Mouse (Mus musculus) lung, embryonic 16.5 days (tissue): ENCODE measurements at regions not wholly inside any gene's neighbourhood (a gene's known extent, or its start where the extent isn't known, plus 50 kb on each side); places are given as distances from the start of the nearest gene placed in this dataset.
A peak's percentile ranks its signal among the peaks of the same experiment; 100 is the strongest.

Experiments used
- ATAC-seq: fragments of 200-750 bp; cut with Nextera tagmentation; 2 replicates; pipeline ENCODE4 v1.8.0; 2017; ENCODE audit warnings: low read depth, mild to moderate bottlenecking, moderate library complexity
- H3K27ac ChIP-seq: fragments of 300-500 bp; sonication (generic); 2 replicates; pipeline ENCODE4 v1.5.1; 2014; ENCODE audit warnings: mild to moderate bottlenecking, control low read depth, low read length
- H3K27me3 ChIP-seq: fragments of 300-500 bp; sonication (generic); 2 replicates; pipeline ENCODE4 v1.6.1; 2014; ENCODE audit warnings: low read depth, low read length, mixed read lengths; ENCODE audit not compliant: control insufficient read depth, insufficient read depth
- H3K36me3 ChIP-seq: fragments of 300-500 bp; sonication (generic); 2 replicates; pipeline ENCODE4 v1.6.1; 2014; ENCODE audit warnings: low read length; ENCODE audit not compliant: control insufficient read depth, insufficient read depth
- H3K4me1 ChIP-seq: fragments of 300-500 bp; sonication (generic); replicated peaks from 2 replicates; pipeline ENCODE4 v1.6.1; 2014; ENCODE audit warnings: low read length, mixed read lengths; ENCODE audit not compliant: control insufficient read depth, insufficient read depth
- H3K4me2 ChIP-seq: fragments of 300-500 bp; sonication (generic); 2 replicates; pipeline ENCODE4 v1.6.1; 2014; ENCODE audit warnings: low read depth, low read length, control low read depth
- H3K4me3 ChIP-seq: fragments of 300-500 bp; sonication (generic); 2 replicates; pipeline ENCODE4 v1.5.1; 2014; ENCODE audit warnings: mild to moderate bottlenecking, low read length, control low read depth
- H3K9ac ChIP-seq: fragments of 300-500 bp; sonication (generic); 2 replicates; pipeline ENCODE4 v1.6.1; 2014; ENCODE audit warnings: low read length, control low read depth
- H3K9me3 ChIP-seq: fragments of 300-500 bp; sonication (generic); 2 replicates; pipeline ENCODE4 v1.6.1; 2016; ENCODE audit warnings: low read length; ENCODE audit not compliant: control insufficient read depth
- WGBS: fragments of 180-500 bp; shearing (Covaris S2); extraction: QIAGEN DNeasy Blood & Tissue Kit; methylation state at CpG from one replicate; pipeline ENCODE4 v1.1.7; 2014; 5-methylcytosine and 5-hydroxymethylcytosine counted together

- Histone ChIP-seq H3K27ac (no peak overlapping the region), H3K4me1 (no peaks in the 10 kb centered on the region), H3K9ac (no peak overlapping the region), H3K27me3 (no peaks in the 10 kb centered on the region), H3K4me3 (no peak overlapping the region), H3K4me2 (no peak overlapping the region), H3K9me3 (peaks cover 3% of the 10 kb centered on the region; the same call in 1 of the 2 replicates), H3K36me3 (no peaks in the 10 kb centered on the region)
- WGBS = 43% methylated on average over 4 of the region's 4 CpGs
- peak; percentile 54 for ATAC-seq
Observed at GRCm38 (mm10) chr15:96107503-96107902, 179.8 kb upstream of the Arid2 start.

- H3K4me3 ChIP-seq = no peak overlapping the region
- H3K36me3 ChIP-seq = no peaks in the 10 kb centered on the region
- H3K27ac ChIP-seq = no peak overlapping the region
- H3K9me3 ChIP-seq = peaks cover 3% of the 10 kb centered on the region; the same call in 1 of the 2 replicates
- H3K9ac ChIP-seq = no peak overlapping the region
- no peaks in the 10 kb centered on the region for H3K4me1 ChIP-seq
- H3K4me2 ChIP-seq = no peak overlapping the region
- H3K27me3 ChIP-seq = no peaks in the 10 kb centered on the region
- ATAC-seq = no peak
- WGBS = 86% methylated on average over 13 of the region's 13 CpGs
Observed at GRCm38 (mm10) chr15:96113091-96113490, 174.2 kb upstream of the Arid2 start.

GRCm38 (mm10) chr15:96114616-96115015 lies 172.7 kb upstream of the Arid2 start:
- peaks cover under 1% of the 10 kb centered on the region; the same call in 1 of the 2 replicates for H3K9me3 ChIP-seq
- no peak for ATAC-seq
- WGBS = 61% methylated on average over 9 of the region's 9 CpGs
- no peak overlapping the region for H3K4me3 ChIP-seq
- no peaks in the 10 kb centered on the region for H3K27me3 ChIP-seq
- no peaks in the 10 kb centered on the region for H3K4me1 ChIP-seq
- H3K36me3 ChIP-seq = no peaks in the 10 kb centered on the region
- H3K9ac ChIP-seq = no peak overlapping the region
- H3K27ac ChIP-seq = no peak overlapping the region
- no peak overlapping the region for H3K4me2 ChIP-seq

- Histone ChIP-seq H3K9ac (no peak overlapping the region), H3K4me3 (no peak overlapping the region), H3K4me2 (no peak overlapping the region), H3K9me3 (no peaks in the 10 kb centered on the region), H3K27ac (no peak overlapping the region), H3K27me3 (no peaks in the 10 kb centered on the region), H3K36me3 (no peaks in the 10 kb centered on the region), H3K4me1 (no peaks in the 10 kb centered on the region)
- 41% methylated on average over 10 of the region's 10 CpGs for WGBS
- ATAC-seq = no peak
Observed at GRCm38 (mm10) chr15:96115196-96115595, 172.1 kb upstream of the Arid2 start.

- Histone ChIP-seq H3K4me3 (no peak overlapping the region), H3K4me2 (no peak overlapping the region), H3K9ac (no peak overlapping the region), H3K9me3 (0 out of 2 replicates have a peak, but pooled peaks cover 4% of the 10 kb centered on the region), H3K4me1 (no peaks in the 10 kb centered on the region), H3K36me3 (no peaks in the 10 kb centered on the region), H3K27me3 (no peaks in the 10 kb centered on the region), H3K27ac (no peak overlapping the region)
- 91% methylated on average over 7 of the region's 7 CpGs for WGBS
- ATAC-seq = no peak
Observed at GRCm38 (mm10) chr15:96119240-96119639, 168.1 kb upstream of the Arid2 start.

- Histone ChIP-seq H3K4me2 (no peak overlapping the region), H3K27ac (no peak overlapping the region), H3K9me3 (0 out of 2 replicates have a peak, but pooled peaks cover 4% of the 10 kb centered on the region), H3K9ac (no peak overlapping the region), H3K4me1 (no peaks in the 10 kb centered on the region), H3K4me3 (no peak overlapping the region), H3K36me3 (no peaks in the 10 kb centered on the region), H3K27me3 (no peaks in the 10 kb centered on the region)
- 47% methylated on average over 6 of the region's 6 CpGs for WGBS
- ATAC-seq = no peak
Observed at GRCm38 (mm10) chr15:96124397-96124796, 162.9 kb upstream of the Arid2 start.

GRCm38 (mm10) chr15:96129699-96130098 lies 157.6 kb upstream of the Arid2 start:
- Histone ChIP-seq H3K27me3 (no peaks in the 10 kb centered on the region), H3K4me3 (no peak overlapping the region), H3K4me2 (no peak overlapping the region), H3K4me1 (peaks cover 8% of the 10 kb centered on the region; the same call in 1 of the 2 replicates), H3K27ac (no peak overlapping the region), H3K36me3 (no peaks in the 10 kb centered on the region), H3K9me3 (no peaks in the 10 kb centered on the region), H3K9ac (no peak overlapping the region)
- WGBS = 92% methylated on average over 4 of the region's 4 CpGs
- no peak for ATAC-seq

- Histone ChIP-seq H3K36me3 (no peaks in the 10 kb centered on the region), H3K4me2 (no peak overlapping the region), H3K27ac (no peak overlapping the region), H3K4me1 (peaks cover 11% of the 10 kb centered on the region; the same call in 1 of the 2 replicates), H3K27me3 (no peaks in the 10 kb centered on the region), H3K9ac (no peak overlapping the region), H3K9me3 (no peaks in the 10 kb centered on the region), H3K4me3 (no peak overlapping the region)
- no peak for ATAC-seq
- WGBS = 54% methylated on average over 7 of the region's 8 CpGs
Observed at GRCm38 (mm10) chr15:96130531-96130930, 156.8 kb upstream of the Arid2 start.

- peaks cover 11% of the 10 kb centered on the region; the same call in 1 of the 2 replicates for H3K4me1 ChIP-seq
- H3K36me3 ChIP-seq = no peaks in the 10 kb centered on the region
- H3K27me3 ChIP-seq = no peaks in the 10 kb centered on the region
- no peak overlapping the region for H3K9ac ChIP-seq
- H3K9me3 ChIP-seq = no peaks in the 10 kb centered on the region
- no peak overlapping the region for H3K4me2 ChIP-seq
- no peak for ATAC-seq
- H3K4me3 ChIP-seq = no peak overlapping the region
- no peak overlapping the region for H3K27ac ChIP-seq
Observed at GRCm38 (mm10) chr15:96131582-96132091, 155.7 kb upstream of the Arid2 start.

GRCm38 (mm10) chr15:96132636-96133035 lies 154.7 kb upstream of the Arid2 start:
- peak; percentile 89 for ATAC-seq
- no peaks in the 10 kb centered on the region for H3K27me3 ChIP-seq
- H3K27ac ChIP-seq = no peak overlapping the region
- H3K4me1 ChIP-seq = peaks cover 11% of the 10 kb centered on the region; the same call in 1 of the 2 replicates
- H3K9me3 ChIP-seq = no peaks in the 10 kb centered on the region
- H3K36me3 ChIP-seq = no peaks in the 10 kb centered on the region
- no peak overlapping the region for H3K9ac ChIP-seq
- no peak overlapping the region for H3K4me2 ChIP-seq
- 15% methylated on average over 3 of the region's 3 CpGs for WGBS
- H3K4me3 ChIP-seq = no peak overlapping the region
